9 mouse cellular contexts compared by ENCODE assay signal in genomic region chr7:144781337-144781736, GRCm38 (mm10). TPM values are rescaled to one million over a fixed set of nuclear protein-coding genes. Genes with fewer than 3 reads are reported as not detected.
A peak's percentile ranks its signal among the peaks of the same experiment; 100 is the strongest.
DNase-seq lines count a peak whose midpoint lies in the region; ATAC-seq lines count a peak whose summit lies in the region.
"Had no signal": no experiment of that assay in that cellular context is flagged by ENCODE, and none has a peak within 500 bp of the region (broad histone marks: within the 10 kb centered on the region; RNA-seq: fewer than 3 reads in every experiment).

No protein-coding gene starts in this region.

- H3K4me2 ChIP-seq in kidney, embryonic 16.5 days (replicated peaks; ENCODE audit: low read depth, low read length) = no peak overlapping the region
- no peak overlapping the region for H3K4me2 ChIP-seq in liver, embryonic 15.5 days

- H3K4me1 ChIP-seq in kidney, embryonic 16.5 days (ENCODE audit: insufficient read depth, low read length) = 0 out of 2 replicates have a peak, but pooled peaks cover 7% of the 10 kb centered on the region
- H3K4me1 ChIP-seq in embryonic facial prominence, embryonic 10.5 days = 0 out of 2 replicates have a peak, but pooled peaks cover 11% of the 10 kb centered on the region
- H3K4me1 ChIP-seq in liver, embryonic 15.5 days (replicated peaks) = peaks cover 71% of the 10 kb centered on the region

- no peak for ATAC-seq in kidney, embryonic 16.5 days (ENCODE audit: low FRiP score, low TSS enrichment)
- no peak for ATAC-seq in liver, embryonic 15.5 days (ENCODE audit: insufficient read depth)

- no peaks in the 10 kb centered on the region for H3K27me3 ChIP-seq in kidney, embryonic 16.5 days (ENCODE audit: insufficient read depth, low read length)
- H3K27me3 ChIP-seq in embryonic facial prominence, embryonic 10.5 days (replicated peaks; ENCODE audit: low read depth, poor library complexity, severe bottlenecking) = peaks cover 78% of the 10 kb centered on the region
- H3K27me3 ChIP-seq in liver, embryonic 15.5 days = peaks cover 14% of the 10 kb centered on the region

- no peak overlapping the region for H3K27ac ChIP-seq in kidney, embryonic 16.5 days (ENCODE audit: low read length)
- no peak overlapping the region for H3K27ac ChIP-seq in embryonic facial prominence, embryonic 10.5 days (replicated peaks)
- H3K27ac ChIP-seq in liver, embryonic 15.5 days (replicated peaks) = 0 out of 2 replicates have a peak overlapping the region, but pooled peaks have one; percentile 100

- H3K4me3 ChIP-seq in kidney, embryonic 16.5 days (ENCODE audit: low read length) = no peak overlapping the region
- no peak overlapping the region for H3K4me3 ChIP-seq in embryonic facial prominence, embryonic 10.5 days
- no peak overlapping the region for H3K4me3 ChIP-seq in liver, embryonic 15.5 days (replicated peaks)

- DNase-seq in kidney, adult 9 months = peak; percentile 41
- peak; percentile 59 for DNase-seq in R1 (ENCODE audit: low read depth, low spot score)
- peak; percentile 53 for DNase-seq in embryonic facial prominence, embryonic 10.5 days (ENCODE audit: low spot score)
- DNase-seq in frontal cortex, postnatal 10 days (ENCODE audit: low spot score in 2 of 2) = no peak
- DNase-seq in urinary bladder, adult 18-20 months (ENCODE audit: low spot score in 2 of 2) = no peak
- no peak for DNase-seq in urinary bladder, postnatal 36 days (ENCODE audit: low spot score in 2 of 2)

- 55% methylated on average over 5 of the region's 5 CpGs for WGBS in kidney, embryonic 16.5 days
- WGBS in embryonic facial prominence, embryonic 10.5 days = 52% methylated on average over 5 of the region's 5 CpGs
- 75% methylated on average over 5 of the region's 5 CpGs for WGBS in liver, embryonic 15.5 days (ENCODE audit: insufficient replicate concordance)

- no peaks in the 10 kb centered on the region for H3K9me3 ChIP-seq in kidney, embryonic 16.5 days (ENCODE audit: low read length)
- H3K9me3 ChIP-seq in embryonic facial prominence, embryonic 10.5 days = no peaks in the 10 kb centered on the region
- H3K9me3 ChIP-seq in liver, embryonic 15.5 days (replicated peaks) = no peaks in the 10 kb centered on the region

- H3K9ac ChIP-seq in kidney, embryonic 16.5 days (replicated peaks; ENCODE audit: low read length) = no peak overlapping the region
- H3K9ac ChIP-seq in liver, embryonic 15.5 days = no peak overlapping the region

- no peaks in the 10 kb centered on the region for H3K36me3 ChIP-seq in kidney, embryonic 16.5 days (ENCODE audit: insufficient read depth, low read length)
- H3K36me3 ChIP-seq in embryonic facial prominence, embryonic 10.5 days (replicated peaks) = no peaks in the 10 kb centered on the region
- H3K36me3 ChIP-seq in liver, embryonic 15.5 days (replicated peaks) = no peaks in the 10 kb centered on the region

RNA-seq across cellular contexts. Expression of gene Ano1, which starts 29.6 kb away (rescaled TPM):
- polyA plus RNA-seq in kidney, embryonic 16.5 days (2015; fragmentation: Nextera tagmentation; extraction: Ambion mirVana) = 53.6 and 56.5 TPM in 2 replicates
- 8.7 and 11.3 TPM in 2 replicates for polyA plus RNA-seq in embryonic facial prominence, embryonic 10.5 days (2016; fragmentation: Nextera tagmentation; extraction: Ambion mirVana)
- polyA plus RNA-seq in liver, embryonic 15.5 days (2015; fragmentation: Nextera tagmentation; extraction: Ambion mirVana) = 1.4 and 1.5 TPM in 2 replicates

RNA-seq across cellular contexts. Expression of gene Fgf3, which starts 56.5 kb away (rescaled TPM):
- 0.58 and 0.87 TPM in 2 replicates for polyA plus RNA-seq in kidney, embryonic 16.5 days (2015; fragmentation: Nextera tagmentation; extraction: Ambion mirVana)
- 0.96 and 1.3 TPM in 2 replicates for polyA plus RNA-seq in embryonic facial prominence, embryonic 10.5 days (2016; fragmentation: Nextera tagmentation; extraction: Ambion mirVana)
- 0.06 TPM in 1 of 2 replicates, not detected in the other for polyA plus RNA-seq in liver, embryonic 15.5 days (2015; fragmentation: Nextera tagmentation; extraction: Ambion mirVana)
- polyA plus RNA-seq: stomach, embryonic 16.5 days had no signal

Comparison
In these comparisons a context has a peak if more than half of its experiments do, and no peak if none do; other contexts are left out.
1. DNase-seq: peak in kidney, adult 9 months (single experiment), R1 (single experiment) and embryonic facial prominence, embryonic 10.5 days (single experiment); none in frontal cortex, postnatal 10 days (0 of 2), urinary bladder, adult 18-20 months (0 of 2) and urinary bladder, postnatal 36 days (0 of 2).